Mouse (Mus musculus) R1 (cell line): ENCODE results near the gene Bckdha.

Experiments
- DNase-seq: peaks from one replicate; pipeline ENCODE4 v3.0.0-alpha.2; 2018; ENCODE audit warnings: low read depth, low spot score

Bckdha gene

GRCm38 (mm10) chr7:25681341-25682231, 22.8 kb upstream of the Bckdha start:
- no peak for DNase-seq

DNA sequence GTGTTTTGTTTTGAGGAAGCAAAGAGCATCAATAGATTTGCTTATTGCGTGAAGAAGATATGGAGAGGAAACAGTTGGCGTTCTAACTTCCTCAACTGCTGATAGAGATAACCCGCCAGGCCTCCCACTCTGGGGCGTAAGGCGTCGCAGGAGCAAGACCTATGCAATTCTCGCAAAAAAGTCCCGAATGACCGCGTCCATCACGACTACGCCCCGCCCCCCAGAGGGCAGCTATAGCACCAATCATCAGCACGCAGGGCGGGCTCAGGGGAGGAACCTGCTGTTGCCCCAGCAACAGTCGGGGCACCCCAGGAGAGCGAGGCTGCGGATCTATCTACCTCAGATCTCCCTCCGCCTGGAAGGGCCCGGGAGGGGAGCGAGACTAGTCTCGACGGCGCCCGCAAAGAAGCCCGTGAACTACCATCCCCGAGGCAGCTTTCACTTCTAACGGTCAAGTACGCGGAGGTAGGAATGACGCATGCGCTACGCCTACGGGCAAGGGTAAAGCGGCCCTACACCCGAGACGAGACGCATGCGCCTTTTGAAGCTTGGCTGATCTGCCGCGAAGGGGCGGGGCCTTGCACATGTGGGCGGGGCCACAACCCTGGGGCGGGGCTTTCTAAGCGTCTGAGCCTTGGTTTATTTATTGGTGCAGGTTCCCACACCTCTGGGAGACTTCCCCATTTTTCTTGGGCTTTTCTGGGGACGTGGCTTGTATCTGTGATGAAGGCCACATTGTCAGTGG, 21.9 kb upstream of the Bckdha start, which contains the start of gene B9d2:
B9d2 (plus strand) TSS at position 267 of the 745 bp plus-strand sequence.
- DNase-seq: peak; percentile 97

- DNase-seq: no peak
These were observed 21.2 kb upstream of the Bckdha start for GRCm38 (mm10) chr7:25679971-25680370.

DNA sequence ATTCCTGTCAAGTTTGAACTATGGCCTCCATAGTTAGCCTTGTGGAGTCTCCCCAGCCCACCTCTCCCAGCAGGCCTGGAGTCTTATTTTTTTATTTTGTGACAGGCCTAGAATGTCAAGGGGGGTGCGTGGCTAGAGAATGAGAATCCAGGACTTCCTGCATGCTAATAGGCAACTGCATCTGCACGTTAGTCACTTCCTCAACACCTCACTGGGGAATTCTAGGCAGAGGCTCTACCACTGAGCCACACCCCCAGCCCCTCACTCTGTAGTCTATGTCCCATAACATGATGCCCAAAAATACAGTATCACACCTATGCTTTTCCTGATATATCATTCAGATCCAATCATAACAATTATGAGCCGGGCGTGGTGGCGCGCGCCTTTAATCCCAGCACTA, 18.2 kb upstream of the Bckdha start:
- no peak for DNase-seq

- DNase-seq: no peak
These were observed 17.5 kb upstream of the Bckdha start for GRCm38 (mm10) chr7:25676085-25676781.

GRCm38 (mm10) chr7:25675405-25675804, 16.6 kb upstream of the Bckdha start:
- DNase-seq: no peak

DNA sequence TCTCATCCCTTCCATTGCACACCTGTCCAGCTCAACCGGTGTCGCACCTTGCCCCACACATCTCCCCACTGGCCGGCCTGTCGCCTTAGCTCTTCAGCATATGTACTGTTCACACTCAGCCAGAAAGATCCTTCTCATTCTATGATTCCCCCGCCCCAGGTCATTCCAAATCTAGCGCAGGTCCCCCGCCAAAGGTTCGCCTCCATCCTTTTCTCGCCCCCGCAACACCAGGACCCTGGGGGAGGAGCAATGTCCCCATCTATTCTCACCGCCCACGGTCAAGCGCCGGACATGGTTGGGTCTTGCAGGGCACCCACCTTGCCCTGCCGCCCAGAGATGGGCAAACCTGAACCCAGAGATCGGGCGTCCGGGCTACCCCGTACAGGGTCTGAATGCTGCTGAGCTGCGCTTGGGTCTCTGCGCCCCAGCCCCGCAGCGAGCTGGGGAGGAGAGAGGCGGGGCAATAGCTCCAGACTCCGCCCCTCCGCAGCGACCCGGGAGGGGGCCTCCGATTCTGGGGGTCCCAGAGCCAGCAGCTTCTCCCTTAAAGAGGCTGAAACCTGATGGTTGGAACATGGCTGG, 16.0 kb upstream of the Bckdha start, which contains the start of gene Tmem91:
Tmem91 (minus strand) TSS at position 448 of the 582 bp plus-strand sequence.
- DNase-seq: no peak

GRCm38 (mm10) chr7:25674297-25674696, 15.5 kb upstream of the Bckdha start:
- DNase-seq: no peak

- DNase-seq: peak; percentile 85
These were observed 13.7 kb upstream of the Bckdha start for GRCm38 (mm10) chr7:25672442-25672841.

GRCm38 (mm10) chr7:25671686-25672085, 12.9 kb upstream of the Bckdha start:
- no peak for DNase-seq

DNA sequence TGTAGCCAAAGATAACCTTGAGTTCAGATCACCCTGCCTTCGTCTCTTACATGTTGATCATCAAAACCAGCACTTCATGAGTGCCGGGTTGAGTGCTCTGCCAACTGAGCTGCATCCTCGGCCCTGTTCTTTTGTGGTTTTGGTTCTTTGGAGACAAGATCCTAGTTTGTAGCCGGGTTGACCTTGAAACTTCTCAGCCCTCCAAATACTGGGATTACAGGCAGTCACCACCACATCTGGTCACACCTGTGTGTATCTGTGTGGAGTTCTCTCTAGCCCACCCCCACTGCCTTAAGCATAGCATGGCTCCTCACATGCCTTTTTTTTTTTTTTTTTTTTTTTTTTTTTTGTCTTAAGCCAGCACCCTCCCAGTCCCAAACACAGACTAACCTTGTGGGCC, 11.3 kb upstream of the Bckdha start:
- DNase-seq: peak; percentile 68

DNA sequence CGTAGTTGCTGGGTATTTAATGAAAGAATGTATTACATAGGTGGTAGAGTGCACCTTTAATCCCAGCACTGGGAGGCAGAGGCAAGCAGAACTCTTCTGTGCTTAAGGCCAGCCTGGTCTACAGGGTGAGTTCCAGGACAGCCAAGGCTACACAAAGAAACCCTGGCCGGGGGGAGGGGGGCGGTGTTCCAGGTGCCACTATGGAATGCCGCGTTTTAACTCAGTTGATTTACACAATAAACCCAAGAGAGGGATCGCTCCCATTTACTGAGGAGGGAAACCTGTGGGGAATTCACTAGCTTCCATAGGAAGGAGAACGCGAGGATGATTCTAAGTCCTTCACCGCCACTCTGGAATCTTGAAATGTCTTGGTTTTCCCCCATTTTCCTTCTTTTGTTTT, 10.8 kb upstream of the Bckdha start:
- peak; percentile 95 for DNase-seq

DNA sequence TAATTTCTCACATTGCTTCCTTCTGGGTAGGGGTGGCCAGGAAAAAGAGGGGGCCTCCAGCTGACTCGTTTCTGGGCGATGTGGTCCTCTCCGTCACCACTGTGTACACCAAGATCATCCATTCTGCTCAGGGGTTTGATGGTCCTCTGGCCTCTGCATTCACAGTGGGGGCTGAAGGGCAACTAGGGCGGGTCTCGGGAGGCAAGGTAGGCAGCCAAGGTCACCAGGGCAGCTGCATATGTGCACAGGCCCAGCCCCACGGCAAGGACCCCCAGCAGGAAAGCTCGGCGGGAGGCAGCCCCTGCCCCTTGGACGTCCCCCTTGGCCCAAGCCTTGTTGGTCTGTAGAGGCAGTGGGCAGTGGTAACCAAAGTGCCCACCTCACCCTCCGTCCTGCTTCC, 10.4 kb upstream of the Bckdha start:
- DNase-seq: peak; percentile 62

- DNase-seq: no peak
These were observed 7.6 kb upstream of the Bckdha start for GRCm38 (mm10) chr7:25666381-25666780.

GRCm38 (mm10) chr7:25657785-25658184, 996 bp downstream of the Bckdha start:
- DNase-seq: no peak

GRCm38 (mm10) chr7:25655601-25656428, 3.0 kb downstream of the Bckdha start:
- DNase-seq: peak; percentile 97

- DNase-seq: no peak
These were observed 6.5 kb downstream of the Bckdha start for GRCm38 (mm10) chr7:25652244-25652759.

DNA sequence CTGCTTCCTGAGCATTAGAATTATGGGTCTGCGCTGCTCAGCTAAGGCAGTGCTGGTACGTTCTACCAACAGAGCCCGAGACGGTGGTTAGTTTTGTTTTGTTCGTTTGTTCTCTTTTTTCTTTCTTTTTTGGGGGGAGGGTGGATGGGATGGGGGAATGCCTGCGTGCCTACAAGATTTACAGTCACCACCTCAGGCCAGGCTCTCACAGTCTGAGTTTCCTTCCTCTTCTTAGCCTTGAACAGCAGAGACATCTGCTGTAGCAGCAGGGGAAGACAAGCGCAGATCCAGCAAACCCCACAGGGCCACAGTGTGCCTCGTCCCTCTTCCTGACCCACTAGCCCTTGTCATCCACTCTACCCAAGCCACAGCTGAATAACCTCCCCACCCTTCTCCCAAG, 7.5 kb downstream of the Bckdha start:
- peak; percentile 37 for DNase-seq

GRCm38 (mm10) chr7:25649839-25650238, 8.9 kb downstream of the Bckdha start:
- DNase-seq: no peak

GRCm38 (mm10) chr7:25647574-25648123, 11.1 kb downstream of the Bckdha start:
- peak; percentile 45 for DNase-seq
